Mouse (Mus musculus): ENCODE measurements around the gene Camta1.

- TF ChIP-seq CTCF (IDR thresholded peaks at IDR 0.05; ENCODE audit: low read depth) (0 out of 2 replicates have a peak, but pooled peaks have one; percentile 19), EP300 (IDR thresholded peaks at IDR 0.05; ENCODE audit: low read depth) (no peak)
Observed at GRCm38 (mm10) chr4:151238970-151239684, 622.5 kb downstream of the Camta1 start.
